Mouse (Mus musculus) kidney, adult 2 months (tissue): Measurements from ENCODE around the gene Nlrp10. TPM values are rescaled to one million over a fixed set of nuclear protein-coding genes. Genes with fewer than 3 reads are reported as not detected.

Experiments
- DNase-seq: peaks from one replicate; pipeline ENCODE4 v3.0.0; 2021
- H3K27ac ChIP-seq: fragments of 200-500 bp; 2 replicates; pipeline ENCODE4 v1.5.1; 2012; ENCODE audit warnings: low read depth, low read length, control low read depth, inconsistent platforms; ENCODE audit not compliant: insufficient read depth
- H3K27me3 ChIP-seq: fragments of 200-500 bp; replicated peaks from 2 replicates; pipeline ENCODE4 v1.6.1; 2012; ENCODE audit warnings: mild to moderate bottlenecking, moderate library complexity, low read length, inconsistent platforms; ENCODE audit not compliant: control insufficient read depth, insufficient read depth
- H3K36me3 ChIP-seq: fragments of 200-500 bp; 2 replicates; pipeline ENCODE4 v1.6.1; 2012; ENCODE audit warnings: mild to moderate bottlenecking, moderate library complexity, low read length, inconsistent platforms; ENCODE audit not compliant: control insufficient read depth, insufficient read depth
- H3K4me1 ChIP-seq: fragments of 200-500 bp; 2 replicates; pipeline ENCODE4 v1.6.1; 2011; ENCODE audit warnings: low read length; ENCODE audit not compliant: control insufficient read depth, insufficient read depth
- H3K4me3 ChIP-seq: fragments of 200-500 bp; 2 replicates; pipeline ENCODE4 v1.5.1; 2011; ENCODE audit warnings: mild to moderate bottlenecking, low read depth, low read length, control low read depth; ENCODE audit not compliant: insufficient read depth
- CTCF ChIP-seq: fragments of 200-500 bp; conservative IDR thresholded peaks from 2 replicates; pipeline ENCODE4 v1.5.1; 2011; ENCODE audit warnings: low read depth, mild to moderate bottlenecking, control low read depth, low read length, moderate library complexity, mixed read lengths; ENCODE audit not compliant: insufficient read depth, insufficient read length
- POLR2A ChIP-seq: fragments of 200-500 bp; IDR thresholded peaks from one replicate; pipeline ENCODE4 v1.6.1; 2011; ENCODE audit warnings: low read depth, low read length, control low read depth
- WGBS: fragments of 180-500 bp; shearing (Covaris S2); methylation state at CpG from one replicate; pipeline ENCODE4 v1.1.7; 2018; 5-methylcytosine and 5-hydroxymethylcytosine counted together
- polyA plus RNA-seq: library from polyadenylated mRNA; depleted of rRNA; stranded (reverse); fragments of >200 nt; gene quantifications from 2 replicates; pipeline ENCODE4 v1.2.3, GENCODE M21; 2012; rRNA removed

Nlrp10 gene
- polyA plus RNA-seq, 1 experiment: 0.03 TPM

GRCm38 (mm10) chr7:108884906-108885305, 45.1 kb downstream of the Nlrp10 start, which contains the start of gene Olfr518:
Gene Olfr518, minus strand, starts transcription at chr7:108885006.
- WGBS: 77% methylated on average over 4 of the region's 4 CpGs
- Histone ChIP-seq H3K4me3 (no peak within 1 kb of the TSS), H3K27ac (no peak within 1 kb of the TSS), H3K27me3 (no peaks in the 10 kb centered on the region), H3K36me3 (no peaks in the 10 kb centered on the region), H3K4me1 (no peaks in the 10 kb centered on the region)
- no peak for DNase-seq
- no peak for TF ChIP-seq CTCF
- no peak for TF ChIP-seq POLR2A

GRCm38 (mm10) chr7:108872279-108872678, 57.7 kb downstream of the Nlrp10 start, which contains the start of gene Olfr517:
Gene Olfr517, minus strand, starts transcription at chr7:108872379.
- Histone ChIP-seq H3K4me1 (no peaks in the 10 kb centered on the region), H3K27ac (no peak within 1 kb of the TSS), H3K4me3 (no peak within 1 kb of the TSS), H3K27me3 (no peaks in the 10 kb centered on the region), H3K36me3 (no peaks in the 10 kb centered on the region)
- TF ChIP-seq CTCF (no peak), POLR2A (no peak)
- no peak for DNase-seq
- WGBS: 60% methylated on average over 2 of the region's 2 CpGs

Other genes starting within 250 kb of the Nlrp10 start
- not detected in 2 replicates for gene Olfr512, start 216.9 kb downstream of the Nlrp10 start, polyA plus RNA-seq
- not detected in 2 replicates for gene Olfr513, start 179.2 kb downstream of the Nlrp10 start, polyA plus RNA-seq
- gene Olfr514, start 104.2 kb downstream of the Nlrp10 start, polyA plus RNA-seq: not detected in 2 replicates
- gene Olfr516, start 79.6 kb downstream of the Nlrp10 start, polyA plus RNA-seq: not detected in 2 replicates
- not detected in 2 replicates for gene Olfr517, start 57.8 kb downstream of the Nlrp10 start, polyA plus RNA-seq
- not detected in 2 replicates for gene Olfr518, start 45.2 kb downstream of the Nlrp10 start, polyA plus RNA-seq
- gene Olfr519, start 35.8 kb downstream of the Nlrp10 start, polyA plus RNA-seq: not detected in 2 replicates
- 83.2 and 101 TPM in 2 replicates for gene Eif3f, start 4.2 kb upstream of the Nlrp10 start, polyA plus RNA-seq
- 0.31 and 0.52 TPM in 2 replicates for gene Tub, start 20.2 kb upstream of the Nlrp10 start, polyA plus RNA-seq
- gene Ric3, start 153.2 kb upstream of the Nlrp10 start, polyA plus RNA-seq: 0.63 and 0.79 TPM in 2 replicates
- 8.5 and 9.6 TPM in 2 replicates for gene Lmo1, start 245.0 kb upstream of the Nlrp10 start, polyA plus RNA-seq